8 mouse cellular contexts compared by ENCODE assay signal in the genomic region with DNA sequence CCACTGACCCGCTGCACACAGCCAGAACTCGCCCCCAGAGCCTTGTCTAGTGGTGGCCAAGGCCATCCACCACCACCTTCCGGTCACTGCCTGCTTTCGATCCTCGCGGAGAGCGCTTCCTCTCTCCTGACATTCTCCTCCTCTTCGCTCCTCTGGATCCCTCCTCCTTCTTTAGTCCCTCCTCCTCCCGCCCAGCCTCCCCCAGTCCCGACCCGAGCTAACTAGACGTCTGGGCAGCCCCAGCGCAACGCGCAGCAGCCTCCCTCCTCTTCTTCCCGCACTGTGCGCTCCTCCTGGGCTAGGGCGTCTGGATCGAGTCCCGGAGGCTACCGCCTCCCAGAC. TPM values are rescaled to one million over a fixed set of nuclear protein-coding genes. Genes with fewer than 3 reads are reported as not detected.
DNase-seq lines count a peak whose midpoint lies in the region; ATAC-seq and TF ChIP-seq lines count a peak whose summit lies in the region.

A gene (plus strand): TSS at position 197 of the 342 bp plus-strand sequence.

- H3K27me3 ChIP-seq in intestine, postnatal 0 days (replicated peaks; ENCODE audit: control insufficient read depth, insufficient read depth, low read length): no peaks in the 10 kb centered on the region
- peaks cover 44% of the 10 kb centered on the region for H3K27me3 ChIP-seq in limb, embryonic 12.5 days
- peaks cover 43% of the 10 kb centered on the region for H3K27me3 ChIP-seq in midbrain, embryonic 12.5 days
- no peaks in the 10 kb centered on the region for H3K27me3 ChIP-seq in testis, adult 2 months (ENCODE audit: control insufficient read depth, insufficient read depth, low read length)

- 1% methylated on average over 21 of the region's 21 CpGs for WGBS in intestine, postnatal 0 days
- under 1% methylated on average over 21 of the region's 21 CpGs for WGBS in limb, embryonic 12.5 days
- WGBS in midbrain, embryonic 12.5 days: under 1% methylated on average over 21 of the region's 21 CpGs

- H3K27ac ChIP-seq in intestine, postnatal 0 days (ENCODE audit: low read depth, low read length): peak within 1 kb of the TSS; percentile 58
- no peak within 1 kb of the TSS for H3K27ac ChIP-seq in limb, embryonic 12.5 days
- H3K27ac ChIP-seq in midbrain, embryonic 12.5 days (replicated peaks): no peak within 1 kb of the TSS
- H3K27ac ChIP-seq in testis, adult 2 months (ENCODE audit: control insufficient read depth, insufficient read depth, low read depth, low read length): no peak within 1 kb of the TSS

- no peak for DNase-seq in cerebellum, adult 8-10 months
- DNase-seq in embryo, embryonic 11 days: peak; percentile 73
- peak; percentile 99 for DNase-seq in heart, adult 11 months

- H3K4me3 ChIP-seq in intestine, postnatal 0 days (ENCODE audit: low read depth, low read length): peak within 1 kb of the TSS; percentile 91
- peak within 1 kb of the TSS; percentile 64 for H3K4me3 ChIP-seq in limb, embryonic 12.5 days (replicated peaks)
- peak within 1 kb of the TSS; percentile 56 for H3K4me3 ChIP-seq in midbrain, embryonic 12.5 days
- H3K4me3 ChIP-seq in testis, adult 2 months (ENCODE audit: control insufficient read depth, low read depth, low read length): peak within 1 kb of the TSS; percentile 64

- H3K36me3 ChIP-seq in intestine, postnatal 0 days (ENCODE audit: control insufficient read depth, insufficient read depth): no peaks in the 10 kb centered on the region
- no peaks in the 10 kb centered on the region for H3K36me3 ChIP-seq in limb, embryonic 12.5 days
- H3K36me3 ChIP-seq in midbrain, embryonic 12.5 days: no peaks in the 10 kb centered on the region
- H3K36me3 ChIP-seq in testis, adult 2 months (ENCODE audit: control insufficient read depth, insufficient read depth, low read length): no peaks in the 10 kb centered on the region

- peak within 1 kb of the TSS; percentile 98 for H3K4me2 ChIP-seq in intestine, postnatal 0 days (replicated peaks; ENCODE audit: low read depth)
- peak within 1 kb of the TSS; percentile 88 for H3K4me2 ChIP-seq in limb, embryonic 12.5 days
- peak within 1 kb of the TSS; percentile 95 for H3K4me2 ChIP-seq in midbrain, embryonic 12.5 days (replicated peaks)

- peak; percentile 52; the same call in 1 of the 2 replicates for ATAC-seq in cerebellum, adult (ENCODE audit: insufficient number of reproducible peaks, low FRiP score, low TSS enrichment)
- ATAC-seq in intestine, postnatal 0 days: peak; percentile 93
- ATAC-seq in limb, embryonic 12.5 days (ENCODE audit: insufficient number of reproducible peaks, insufficient read depth, low FRiP score, low TSS enrichment, low read depth): peak; percentile 79
- peak; percentile 88 for ATAC-seq in midbrain, embryonic 12.5 days (ENCODE audit: low FRiP score, low read depth)

- no peaks in the 10 kb centered on the region for H3K4me1 ChIP-seq in intestine, postnatal 0 days (replicated peaks; ENCODE audit: control insufficient read depth, insufficient read depth, low read length)
- 0 out of 2 replicates have a peak, but pooled peaks cover 7% of the 10 kb centered on the region for H3K4me1 ChIP-seq in limb, embryonic 12.5 days (replicated peaks)
- peaks cover 14% of the 10 kb centered on the region for H3K4me1 ChIP-seq in midbrain, embryonic 12.5 days
- peaks cover 3% of the 10 kb centered on the region for H3K4me1 ChIP-seq in testis, adult 2 months (ENCODE audit: control insufficient read depth, insufficient read depth, low read length)

- H3K9me3 ChIP-seq in intestine, postnatal 0 days (ENCODE audit: control insufficient read depth): no peaks in the 10 kb centered on the region
- H3K9me3 ChIP-seq in limb, embryonic 12.5 days: no peaks in the 10 kb centered on the region
- no peaks in the 10 kb centered on the region for H3K9me3 ChIP-seq in midbrain, embryonic 12.5 days

- H3K9ac ChIP-seq in intestine, postnatal 0 days (ENCODE audit: low read depth, low read length): peak within 1 kb of the TSS; percentile 58
- peak within 1 kb of the TSS; percentile 64 for H3K9ac ChIP-seq in limb, embryonic 12.5 days (replicated peaks)
- peak within 1 kb of the TSS; percentile 46 for H3K9ac ChIP-seq in midbrain, embryonic 12.5 days (replicated peaks)

- peak; percentile 44; the same call in 1 of the 2 replicates for TF ChIP-seq POLR2A in testis, adult 2 months (IDR thresholded peaks at IDR 0.05; ENCODE audit: control insufficient read depth, low read depth, low read length)

- TF ChIP-seq CTCF in intestine, postnatal 0 days (IDR thresholded peaks at IDR 0.05; ENCODE audit: low read depth): peak; percentile 19; the same call in 1 of the 2 replicates
- no peak for TF ChIP-seq CTCF in testis, adult 2 months (IDR thresholded peaks at IDR 0.05; ENCODE audit: control insufficient read depth, insufficient read depth, insufficient replicate concordance, low read depth, low read length)

RNA-seq across cellular contexts. Expression of the gene that starts here (rescaled TPM):
- 5.0 and 7.0 TPM in 2 replicates for polyA plus RNA-seq in intestine, postnatal 0 days (2015; fragmentation: Nextera tagmentation; extraction: Ambion mirVana)
- polyA plus RNA-seq in limb, embryonic 12.5 days (2016; fragmentation: Nextera tagmentation; extraction: Ambion mirVana): 9.0 and 11.6 TPM in 2 replicates
- polyA plus RNA-seq in midbrain, embryonic 12.5 days (2016; fragmentation: Nextera tagmentation; extraction: Ambion mirVana): 3.5 and 5.8 TPM in 2 replicates
- polyA plus RNA-seq in testis, adult 2 months (2012; rRNA removed): 1.7 and 1.8 TPM in 2 replicates
